Mouse (Mus musculus) fat pad, adult 2 months (tissue): Measurements from ENCODE around the gene App.

Experiments
- DNase-seq: peaks from one replicate; pipeline ENCODE4 v3.0.0-alpha.2; 2011; ENCODE audit warnings: low read depth, low spot score; ENCODE audit errors: extremely low read depth

The App gene

GRCm38 (mm10) chr16:85173373-85174081 is at the start of gene App:
Gene App (minus strand): TSS chr16:85173766.
- no peak for DNase-seq

- DNase-seq: no peak
These were observed 42.3 kb upstream of the App start for GRCm38 (mm10) chr16:85215846-85216245.

DNA sequence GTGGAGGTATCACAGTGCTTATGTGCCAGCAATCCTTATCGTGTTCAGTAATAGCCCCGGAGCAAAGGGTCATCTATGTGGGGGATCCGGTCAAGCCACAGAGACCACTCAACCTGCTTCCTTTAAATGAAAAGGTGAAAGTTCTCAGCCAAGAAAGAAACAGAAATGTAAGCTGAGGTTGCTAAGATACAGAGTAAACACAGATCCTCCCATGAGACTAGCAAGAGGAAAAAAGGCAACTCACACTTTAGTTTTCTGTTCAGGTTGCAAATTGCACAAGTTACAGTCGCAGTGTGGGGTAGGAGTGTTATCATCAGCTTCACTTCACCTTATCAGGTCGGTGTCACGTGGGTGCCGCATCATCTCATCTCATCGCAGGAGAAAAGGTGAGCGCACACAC is 41.6 kb upstream of the App start:
- DNase-seq: no peak

GRCm38 (mm10) chr16:85195622-85196021 is 22.1 kb upstream of the App start:
- no peak for DNase-seq

DNA sequence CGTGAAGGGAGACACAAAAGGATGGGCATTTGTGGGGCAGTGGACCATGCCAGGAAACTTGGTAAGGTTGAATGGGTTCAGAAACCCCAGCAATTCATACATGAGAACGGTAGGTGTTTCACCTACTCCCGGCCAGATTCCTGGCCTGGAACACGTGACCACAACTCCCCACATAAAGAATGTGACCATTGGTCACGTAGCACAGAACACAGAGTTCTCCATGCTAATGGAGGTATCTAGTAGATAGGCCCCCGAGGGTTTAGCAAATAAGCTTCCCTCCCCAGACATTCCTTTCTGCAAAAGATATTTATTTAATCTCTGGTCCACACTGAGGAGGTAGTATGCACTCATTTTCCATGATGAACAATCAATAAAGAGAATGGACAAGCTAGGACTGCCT is 21.6 kb upstream of the App start:
- no peak for DNase-seq

GRCm38 (mm10) chr16:85181502-85181901 is 7.9 kb upstream of the App start:
- DNase-seq: no peak

DNA sequence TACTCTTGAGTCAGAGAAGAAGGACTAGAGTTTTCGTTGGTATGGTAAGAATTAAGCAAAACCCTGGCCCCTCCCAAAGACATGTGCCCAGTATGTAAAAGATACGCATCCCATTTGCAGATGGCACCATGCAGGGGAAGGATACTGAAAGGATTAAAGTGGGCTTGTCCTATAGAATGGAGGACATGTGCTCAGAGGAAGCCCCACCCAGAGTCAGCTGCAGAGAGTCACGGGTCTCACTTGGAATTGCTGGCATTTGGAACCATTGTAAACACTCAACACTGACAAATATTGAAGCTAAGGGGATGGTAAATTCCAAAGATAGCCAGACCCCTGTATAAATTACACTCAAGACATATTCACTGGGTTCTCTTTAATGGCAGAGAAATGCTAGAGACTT is 7.1 kb upstream of the App start:
- no peak for DNase-seq

- no peak for DNase-seq
These were observed 3.1 kb upstream of the App start for GRCm38 (mm10) chr16:85176666-85177065.

- DNase-seq: no peak
These were observed 794 bp downstream of the App start for GRCm38 (mm10) chr16:85172571-85173372.

GRCm38 (mm10) chr16:85171976-85172570 is 1.5 kb downstream of the App start:
- DNase-seq: no peak

GRCm38 (mm10) chr16:85170826-85171510 is 2.6 kb downstream of the App start:
- no peak for DNase-seq

- DNase-seq: no peak
These were observed 4.7 kb downstream of the App start for GRCm38 (mm10) chr16:85168821-85169220.

DNA sequence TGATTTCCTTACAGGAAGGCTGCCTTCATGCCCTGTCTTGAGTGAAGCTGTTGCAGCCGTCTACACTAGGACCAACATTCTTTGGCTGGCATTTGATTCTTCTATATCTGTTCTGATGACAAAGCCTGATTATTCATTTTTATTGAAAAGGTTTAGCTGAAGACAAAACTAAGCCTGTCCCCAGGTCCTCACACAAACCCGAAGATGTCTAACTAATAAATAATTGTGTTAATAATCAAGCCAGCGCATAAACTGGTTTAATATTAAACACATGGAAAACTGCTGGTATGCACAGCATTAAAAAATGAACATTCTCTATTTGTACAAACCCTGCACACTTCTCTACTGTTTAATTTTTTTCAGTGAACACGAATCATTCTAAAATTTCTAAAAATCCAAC is 7.4 kb downstream of the App start:
- no peak for DNase-seq

DNA sequence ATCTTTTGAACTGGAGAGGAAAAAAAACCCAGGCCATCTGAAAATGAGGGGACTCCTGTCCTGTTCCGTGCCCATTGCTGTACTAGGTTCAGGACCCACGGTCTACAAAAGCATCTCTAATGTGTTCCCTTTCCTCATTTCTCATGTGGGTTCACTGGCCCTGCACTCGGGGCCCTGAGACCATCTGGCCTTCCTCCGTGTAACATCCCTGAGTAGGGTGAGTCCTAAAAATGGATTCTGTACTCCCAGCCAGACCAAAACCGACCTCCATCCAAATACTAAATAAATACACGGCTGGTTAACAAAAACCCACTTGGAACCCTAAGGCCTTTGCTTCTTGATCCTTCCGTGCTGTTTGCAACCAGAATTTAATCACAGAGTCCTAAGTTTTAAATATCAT is 7.9 kb downstream of the App start:
- DNase-seq: no peak

- DNase-seq: no peak
These were observed 8.4 kb downstream of the App start for GRCm38 (mm10) chr16:85165177-85165576.

DNA sequence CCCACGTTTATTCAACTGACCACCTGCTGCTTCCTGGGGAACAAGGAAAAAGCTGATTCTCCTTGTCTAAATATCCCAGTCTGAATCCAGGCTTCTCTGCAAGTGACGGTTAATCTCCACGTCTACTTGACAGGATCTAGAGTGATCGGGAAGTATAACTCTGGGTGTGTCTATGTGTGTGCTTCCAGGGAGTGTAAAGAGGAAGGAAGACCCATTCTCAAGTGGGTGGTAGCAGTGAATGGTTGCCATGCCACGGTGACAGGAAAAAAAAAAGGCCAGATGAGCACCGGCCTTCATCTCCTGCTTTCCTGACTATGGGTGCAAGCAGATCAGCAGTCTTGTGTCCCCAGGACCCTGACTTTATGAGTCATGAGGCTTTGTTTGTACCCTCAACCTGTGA is 10.8 kb downstream of the App start:
- no peak for DNase-seq

DNA sequence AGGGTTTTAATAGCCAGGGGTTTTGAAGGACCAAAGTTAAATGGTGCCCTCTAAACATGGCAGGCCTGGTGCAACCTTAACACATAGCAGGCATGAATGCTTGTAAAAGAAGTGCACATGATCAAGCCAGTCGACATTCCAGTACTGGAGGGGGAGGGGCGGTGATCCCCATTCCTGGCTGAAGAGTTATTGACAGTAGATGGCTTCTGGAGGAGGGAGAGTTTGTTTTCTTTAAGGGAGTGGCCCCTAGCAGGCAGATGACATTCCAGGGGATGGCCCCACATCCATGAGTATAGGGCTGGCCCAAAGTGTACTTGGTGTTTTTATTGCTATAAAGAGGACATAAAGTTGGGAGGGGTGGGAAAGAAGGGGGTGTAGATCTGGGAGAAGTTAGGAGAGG is 13.4 kb downstream of the App start:
- no peak for DNase-seq

DNA sequence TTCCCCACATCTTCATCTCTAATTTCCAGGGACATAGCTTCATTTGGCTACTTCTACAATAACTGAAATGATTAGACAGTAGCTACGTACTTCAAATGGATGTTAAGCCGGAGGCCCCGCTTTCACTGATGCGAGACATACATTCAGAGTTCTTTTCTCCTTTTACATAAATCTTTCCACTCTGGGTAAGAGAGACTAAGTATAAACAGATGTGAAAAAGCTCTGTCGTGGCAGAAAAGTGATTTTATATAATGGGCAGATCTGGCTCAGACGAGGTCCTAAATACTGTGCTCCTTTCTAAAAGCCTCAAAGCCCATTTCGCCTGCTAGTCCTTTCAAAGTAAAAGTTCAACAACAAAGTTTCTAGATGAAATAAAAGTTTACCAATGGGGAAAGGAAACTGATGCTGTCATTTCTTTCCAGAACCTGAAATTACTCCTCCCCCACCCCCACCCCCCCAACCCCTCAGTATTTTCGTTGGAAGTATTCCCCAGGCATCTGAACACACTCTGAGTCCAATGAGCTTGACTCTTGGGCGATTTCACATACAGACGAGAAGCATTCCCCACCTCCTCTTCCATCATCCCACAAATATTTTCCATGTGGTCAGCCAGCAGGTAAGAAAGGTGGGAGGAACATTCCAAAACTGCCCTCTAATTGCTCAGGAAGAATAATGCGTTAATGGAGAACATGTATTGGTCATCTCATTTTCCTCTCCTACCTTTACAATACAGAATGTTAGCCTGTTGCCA is 15.6 kb downstream of the App start:
- DNase-seq: no peak

DNA sequence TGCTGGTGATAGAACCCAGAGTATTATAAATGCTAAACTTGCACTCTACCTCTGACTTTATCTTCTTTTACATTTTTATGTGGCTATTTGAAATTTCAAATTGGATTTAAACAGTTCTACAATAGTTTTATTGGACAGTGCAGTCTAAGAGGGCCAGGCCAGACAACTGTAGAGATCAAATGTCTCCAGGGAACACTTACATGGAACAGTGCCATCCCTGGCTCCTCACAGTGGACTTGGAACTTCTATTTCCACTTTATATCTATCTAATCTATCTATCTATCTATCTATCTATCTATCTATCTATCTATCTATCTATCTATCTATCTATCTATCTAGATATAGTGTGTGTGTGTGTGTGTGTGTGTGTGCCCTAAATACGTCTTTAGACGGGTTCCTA is 16.4 kb downstream of the App start:
- no peak for DNase-seq

DNA sequence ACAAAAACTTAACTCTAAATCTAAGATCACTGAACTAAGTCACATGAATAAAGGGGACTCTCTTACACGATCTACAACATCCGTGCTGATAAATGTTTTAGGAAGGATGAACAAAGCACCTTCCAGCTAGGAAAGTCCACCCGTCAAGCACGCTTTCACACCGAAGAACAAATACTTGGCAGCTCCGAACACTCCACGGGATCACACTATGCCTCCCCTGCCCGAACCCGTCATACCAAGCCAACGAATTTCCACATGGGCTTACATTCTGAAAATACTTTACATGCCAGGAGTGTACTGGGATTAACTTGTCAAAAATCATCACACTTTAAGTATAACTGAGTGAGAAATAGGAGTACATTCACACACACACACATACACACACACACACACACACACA is 17.7 kb downstream of the App start:
- DNase-seq: no peak

GRCm38 (mm10) chr16:85152457-85152856 is 21.1 kb downstream of the App start:
- DNase-seq: no peak
